Mouse (Mus musculus) layer of hippocampus, adult 18-20 months (tissue): ENCODE data around the gene Actr5. TPM values are rescaled to one million over a fixed set of nuclear protein-coding genes. Genes with fewer than 3 reads are reported as not detected.

Source experiments
- DNase-seq, 2 experiments: peaks; one replicate each; pipeline ENCODE4 v3.0.0; 2022; ENCODE audit warnings: low spot score in 2 of 2
- total RNA-seq, 2 experiments: library from RNA; stranded (reverse); gene quantifications; 2 replicates each; pipeline ENCODE4 v1.2.3; 2021

Actr5 gene
- total RNA-seq, 2 experiments from 2014 or later, result 10.3 to 12.7 TPM

DNA sequence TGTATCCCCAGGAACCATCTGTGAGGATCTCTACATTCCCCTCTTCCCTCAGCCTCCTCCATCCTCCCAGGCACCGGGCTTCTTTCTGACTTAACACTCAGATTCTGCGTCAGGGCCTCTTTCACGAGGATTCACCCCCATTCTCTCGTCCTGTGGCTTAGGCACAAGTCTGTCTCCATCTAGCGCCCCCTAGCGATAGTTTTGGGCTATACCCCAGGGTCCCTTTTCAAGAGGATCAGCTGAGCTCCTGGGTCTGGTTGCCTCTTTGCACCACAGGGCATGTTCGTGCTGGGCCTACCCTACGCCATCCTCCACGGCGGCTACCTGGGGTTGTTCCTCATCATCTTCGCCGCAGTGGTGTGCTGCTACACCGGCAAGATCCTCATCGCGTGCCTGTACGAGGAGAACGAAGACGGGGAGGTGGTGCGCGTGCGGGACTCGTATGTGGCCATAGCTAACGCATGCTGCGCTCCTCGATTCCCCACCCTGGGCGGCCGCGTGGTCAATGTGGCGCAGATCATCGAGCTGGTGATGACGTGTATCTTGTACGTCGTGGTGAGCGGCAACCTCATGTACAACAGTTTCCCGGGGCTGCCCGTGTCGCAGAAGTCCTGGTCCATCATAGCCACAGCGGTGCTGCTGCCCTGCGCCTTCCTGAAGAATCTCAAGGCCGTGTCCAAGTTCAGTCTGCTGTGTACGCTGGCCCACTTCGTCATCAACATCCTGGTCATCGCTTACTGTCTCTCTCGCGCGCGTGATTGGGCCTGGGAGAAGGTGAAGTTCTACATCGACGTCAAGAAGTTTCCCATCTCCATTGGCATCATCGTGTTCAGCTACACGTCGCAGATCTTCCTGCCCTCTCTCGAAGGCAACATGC is 10.9 kb upstream of the Actr5 start:
- DNase-seq, result peak in 1 of 2 experiments; percentile 71

GRCm38 (mm10) chr2:158614418-158614955 is 10.2 kb upstream of the Actr5 start:
- DNase-seq, result no peak

DNA sequence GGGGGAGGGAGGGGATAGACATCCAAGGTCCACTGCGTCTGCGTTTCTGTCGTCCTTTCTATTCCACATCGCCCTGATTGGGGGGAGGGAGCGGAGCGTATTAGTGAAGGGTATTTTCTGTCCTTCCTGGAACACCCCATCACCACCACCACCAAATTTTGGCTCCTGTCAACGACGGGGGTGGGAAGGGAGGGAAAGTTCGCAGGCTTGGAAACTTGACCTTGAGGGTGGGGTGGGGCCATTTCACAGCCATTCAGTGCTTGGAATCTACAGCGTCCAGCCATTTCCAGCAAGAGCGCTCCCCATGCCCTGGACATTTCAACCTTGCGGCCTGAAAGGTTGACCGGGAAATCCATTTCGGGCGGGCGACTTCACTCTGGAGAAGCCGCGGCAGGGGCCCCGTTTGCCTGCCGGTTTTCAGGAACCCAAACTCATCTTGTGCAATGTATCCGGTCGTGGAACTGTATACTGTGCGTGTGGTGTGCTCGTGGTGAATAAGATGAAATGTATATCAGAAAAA is 9.5 kb upstream of the Actr5 start:
- DNase-seq, result no peak

DNA sequence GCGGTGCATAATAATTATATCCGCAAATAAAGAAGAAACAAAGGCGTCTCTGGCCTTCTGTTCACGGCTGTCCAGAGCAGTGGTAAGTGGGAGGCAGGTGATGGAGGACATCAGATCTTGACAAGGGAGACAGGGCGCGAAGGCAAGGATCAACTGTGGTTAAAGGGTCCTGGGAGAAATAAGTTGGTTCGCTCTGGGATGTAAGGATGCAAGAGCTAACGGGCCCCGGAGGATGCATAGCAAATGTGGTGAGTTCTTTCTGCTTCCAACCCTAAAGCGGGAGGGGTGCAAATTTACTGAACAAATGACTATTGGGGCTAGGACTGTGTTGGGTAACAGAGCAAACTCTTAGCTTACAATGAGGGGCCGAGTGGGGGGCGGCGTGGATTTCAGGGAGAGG is 9.0 kb upstream of the Actr5 start:
- DNase-seq, result no peak

GRCm38 (mm10) chr2:158616296-158616695 is 8.4 kb upstream of the Actr5 start:
- DNase-seq, result no peak

DNA sequence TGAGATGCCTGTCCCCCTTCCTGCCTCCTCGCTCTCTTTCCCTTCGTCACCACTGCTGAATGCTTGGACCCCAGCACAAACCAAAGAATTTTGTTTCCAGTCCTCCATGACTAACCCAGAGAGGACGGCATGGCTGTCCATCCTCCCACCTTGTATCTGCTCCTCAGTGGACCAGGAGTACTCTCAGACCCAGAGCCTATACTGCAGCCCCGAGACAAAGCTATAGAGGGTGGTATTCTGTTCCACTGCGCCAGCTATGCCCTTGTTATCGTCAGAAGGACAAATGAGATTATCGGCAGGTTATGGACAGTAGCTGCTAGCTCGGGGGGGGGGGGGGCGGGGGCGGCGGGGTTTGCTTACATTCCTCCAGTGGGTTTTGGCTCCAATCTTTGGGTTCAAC is 7.9 kb upstream of the Actr5 start:
- no peak for DNase-seq

GRCm38 (mm10) chr2:158625231-158625630 is 543 bp downstream of the Actr5 start:
- DNase-seq, result no peak

DNA sequence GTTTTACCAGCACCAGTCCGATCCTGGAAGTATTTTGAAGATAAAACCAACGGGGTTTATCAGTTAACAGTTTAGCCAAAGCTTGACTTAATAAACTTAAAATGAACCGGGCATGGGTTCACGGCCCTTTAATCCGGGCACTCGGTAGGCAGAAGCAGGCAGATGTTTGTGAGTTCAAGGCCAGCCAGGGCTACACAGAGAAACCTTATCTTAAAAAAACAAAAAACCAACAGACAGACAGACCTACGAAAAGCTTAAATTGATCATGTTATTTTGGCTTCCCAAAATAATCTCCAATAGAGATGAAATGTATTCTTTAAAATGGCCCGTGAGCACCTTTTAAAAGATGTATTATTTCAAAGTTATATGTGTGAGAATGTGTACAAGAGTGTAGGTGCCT is 1.0 kb downstream of the Actr5 start:
- DNase-seq, result no peak

DNA sequence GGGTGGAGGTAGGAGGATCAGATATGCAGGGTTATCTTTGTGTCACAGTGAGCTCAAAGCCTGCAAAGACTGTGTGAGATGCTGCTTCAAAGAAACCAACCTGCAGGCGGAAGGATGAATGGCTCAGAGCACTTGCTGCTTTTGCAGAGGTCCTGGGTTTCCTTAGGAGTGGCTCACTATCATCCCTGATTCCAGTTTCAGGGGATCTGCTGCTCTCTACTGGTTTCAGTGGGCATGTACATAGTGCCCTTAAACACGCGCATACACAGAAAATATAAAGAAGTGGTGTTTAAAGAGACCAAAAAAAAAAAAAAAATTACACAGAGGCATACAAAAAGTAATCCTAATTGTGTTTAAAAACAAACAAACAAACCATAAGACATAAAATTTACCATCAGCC is 4.2 kb downstream of the Actr5 start:
- no peak for DNase-seq

DNA sequence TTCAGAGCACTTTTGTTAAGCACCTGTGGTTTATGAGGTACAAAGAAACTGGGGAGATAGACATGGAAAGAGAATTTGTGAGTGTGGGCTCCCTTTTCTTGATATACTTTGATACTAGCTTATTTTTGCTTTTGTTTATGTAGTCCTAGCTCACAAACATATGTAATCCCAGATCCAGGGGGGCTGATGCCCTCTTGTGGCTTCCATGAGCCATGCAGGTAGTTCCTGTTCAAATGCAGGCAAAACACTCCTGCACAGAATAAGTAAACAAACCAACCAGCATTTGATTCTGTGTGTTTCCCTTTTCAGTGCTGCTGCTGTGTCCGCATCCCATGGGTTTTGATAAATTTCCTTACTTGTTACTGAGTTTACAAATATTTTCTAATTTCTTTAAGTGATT is 4.7 kb downstream of the Actr5 start:
- DNase-seq, result peak in 1 of 2 experiments; percentile 46

- DNase-seq, result no peak
These were observed 7.2 kb downstream of the Actr5 start for GRCm38 (mm10) chr2:158631873-158632272.

- peak; percentile 41 to 85 for DNase-seq
These were observed 17.2 kb downstream of the Actr5 start for GRCm38 (mm10) chr2:158641869-158642268.

DNA sequence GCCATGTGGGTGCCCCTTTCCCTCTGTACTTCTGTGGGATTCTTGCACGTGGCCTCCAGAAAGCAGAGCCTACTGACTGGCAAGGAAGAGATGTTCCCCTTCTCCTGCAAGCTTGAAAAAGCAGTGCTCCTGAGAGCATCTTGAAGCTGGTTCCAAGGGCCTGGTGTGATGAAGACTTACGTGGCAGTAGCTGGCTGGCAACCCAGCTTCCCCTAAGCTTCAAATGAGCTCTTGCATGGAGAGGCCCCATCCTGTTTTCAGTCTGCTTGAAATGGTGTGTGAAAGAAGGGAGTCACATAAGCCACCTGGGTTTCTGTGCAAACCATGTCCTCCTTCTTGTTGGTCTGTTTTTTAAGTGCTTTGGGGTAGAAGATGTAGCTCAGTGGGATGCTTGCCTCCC is 17.9 kb downstream of the Actr5 start:
- DNase-seq, result no peak

GRCm38 (mm10) chr2:158643791-158644190 is 19.1 kb downstream of the Actr5 start:
- peak in 1 of 2 experiments; percentile 39 for DNase-seq

DNA sequence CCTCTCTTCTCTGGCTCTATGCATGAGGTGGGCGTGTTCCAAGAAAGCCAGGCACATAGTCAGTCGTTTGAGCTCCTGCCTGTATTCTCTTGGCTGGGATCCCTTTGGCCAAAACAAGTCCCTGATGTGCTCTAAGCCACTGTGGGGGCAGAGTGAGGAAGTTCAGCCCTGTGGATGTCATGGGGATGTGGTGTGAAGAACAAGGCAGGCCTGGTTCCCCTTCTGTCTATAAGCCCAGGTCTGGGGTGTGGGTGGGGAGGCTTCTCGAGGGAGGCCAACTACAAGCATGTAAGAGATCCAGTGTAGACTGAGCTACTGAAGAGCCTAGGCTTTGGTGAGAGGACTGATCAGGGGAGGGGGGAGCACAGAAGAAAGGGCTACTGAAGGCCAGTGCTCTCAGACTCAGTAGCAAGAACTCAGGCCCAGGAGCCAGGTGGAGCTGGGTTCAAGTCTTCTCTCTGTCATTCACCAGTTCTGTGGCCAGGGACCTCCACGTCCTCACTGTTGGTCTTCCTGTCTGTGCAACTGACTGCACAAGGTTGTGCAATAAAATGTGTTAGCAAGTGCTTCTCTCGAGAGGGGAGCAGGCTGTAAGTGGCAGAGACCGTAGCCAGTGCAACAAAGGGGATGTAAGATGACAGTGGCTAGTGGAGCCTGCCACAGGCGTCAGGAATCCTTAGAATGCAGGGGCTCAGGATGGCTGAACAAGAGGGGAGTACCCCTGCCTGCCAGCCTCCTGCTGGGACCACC is 26.6 kb downstream of the Actr5 start:
- DNase-seq, result no peak

GRCm38 (mm10) chr2:158652985-158653384 is 28.3 kb downstream of the Actr5 start:
- DNase-seq, result peak; percentile 61 to 92

DNA sequence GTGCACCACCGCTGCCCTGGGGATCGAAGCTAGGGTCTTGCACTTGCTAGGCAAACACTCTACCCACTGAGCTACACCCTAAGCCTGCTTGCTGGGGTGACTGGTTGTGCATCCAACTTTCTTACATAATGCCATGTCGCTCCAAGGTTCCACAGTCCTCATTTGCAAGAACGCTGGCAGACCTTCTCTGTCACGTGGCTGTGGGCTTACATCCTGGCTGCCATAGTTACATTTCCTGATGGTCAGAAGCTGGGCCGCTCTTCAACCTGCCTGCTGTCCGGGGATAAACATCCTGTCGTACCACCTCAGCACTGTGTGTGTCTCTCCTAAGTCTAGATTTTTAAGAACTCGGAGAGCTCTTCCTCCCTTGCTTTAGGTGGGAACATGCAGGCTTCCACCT is 30.0 kb downstream of the Actr5 start:
- peak in 1 of 2 experiments; percentile 50 for DNase-seq

DNA sequence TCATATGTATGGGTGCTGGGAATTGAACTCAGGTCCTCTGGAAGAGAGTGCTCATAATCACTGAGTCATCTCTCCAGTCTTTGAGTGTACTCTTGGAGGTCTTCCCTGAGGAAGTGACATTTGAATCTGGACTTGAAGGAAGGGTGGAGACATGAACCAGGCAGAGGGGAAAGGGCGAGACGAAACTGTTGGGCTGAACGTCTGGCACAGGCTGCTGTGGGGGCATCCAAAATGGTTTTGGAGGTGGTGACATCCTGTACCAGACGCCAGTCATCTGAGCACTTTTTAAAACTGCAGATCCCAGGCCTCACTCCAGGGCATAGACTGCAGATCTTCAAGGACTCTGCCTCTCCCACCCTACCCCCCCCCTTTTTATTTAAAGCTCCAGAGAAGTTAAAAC is 31.1 kb downstream of the Actr5 start:
- no peak for DNase-seq

- DNase-seq, result no peak
These were observed 34.1 kb downstream of the Actr5 start for GRCm38 (mm10) chr2:158658822-158659221.

DNA sequence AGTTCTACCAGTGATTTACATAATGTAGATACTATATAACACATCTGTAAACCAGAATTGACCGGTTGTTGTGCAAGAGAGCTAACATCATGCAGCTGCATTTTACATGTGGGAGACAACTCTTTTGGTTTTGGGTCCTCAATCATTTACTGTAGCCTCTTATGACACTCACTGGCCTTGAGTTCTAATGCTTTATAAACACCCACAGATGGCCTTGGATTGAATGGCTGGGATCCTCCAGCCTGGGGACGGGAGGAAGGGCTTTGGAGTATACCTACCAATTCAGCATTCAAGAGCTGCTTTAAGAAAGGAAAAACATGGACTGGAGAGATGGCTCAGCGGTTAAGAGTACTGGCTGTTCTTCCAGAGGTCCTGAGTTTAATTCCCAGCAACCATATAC is 34.7 kb downstream of the Actr5 start:
- no peak for DNase-seq

DNA sequence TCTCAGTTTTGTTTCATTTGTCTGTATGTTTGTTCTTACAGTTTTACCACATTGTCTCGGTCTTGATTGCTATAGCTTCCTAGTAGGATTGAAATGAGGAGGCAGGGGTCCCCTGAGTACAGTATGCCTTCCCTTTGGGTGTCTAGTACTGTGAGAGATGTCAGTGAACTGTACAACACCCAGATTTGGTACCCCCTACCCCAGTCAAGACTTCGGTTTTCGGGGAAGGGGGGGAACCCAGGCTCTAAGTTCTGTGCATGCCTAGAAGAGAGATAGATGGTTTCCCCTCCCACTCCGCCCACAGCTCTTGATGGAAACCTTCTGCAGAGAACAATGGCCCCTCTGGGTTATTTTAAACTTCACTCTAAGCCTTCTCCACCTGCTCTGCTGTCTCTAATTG is 40.4 kb downstream of the Actr5 start, which contains the start of gene Ppp1r16b:
Gene Ppp1r16b (plus strand): TSS at position 301 of the 400 bp plus-strand sequence.
- DNase-seq, result no peak
